Mouse (Mus musculus): ENCODE results near the gene Apeh. TPM values are rescaled to one million over a fixed set of nuclear protein-coding genes. Genes with fewer than 3 reads are reported as not detected.

The Apeh gene
- total and polyA plus RNA-seq, 3 experiments = 69.0 to 76.1 TPM; not detected in 1

DNA sequence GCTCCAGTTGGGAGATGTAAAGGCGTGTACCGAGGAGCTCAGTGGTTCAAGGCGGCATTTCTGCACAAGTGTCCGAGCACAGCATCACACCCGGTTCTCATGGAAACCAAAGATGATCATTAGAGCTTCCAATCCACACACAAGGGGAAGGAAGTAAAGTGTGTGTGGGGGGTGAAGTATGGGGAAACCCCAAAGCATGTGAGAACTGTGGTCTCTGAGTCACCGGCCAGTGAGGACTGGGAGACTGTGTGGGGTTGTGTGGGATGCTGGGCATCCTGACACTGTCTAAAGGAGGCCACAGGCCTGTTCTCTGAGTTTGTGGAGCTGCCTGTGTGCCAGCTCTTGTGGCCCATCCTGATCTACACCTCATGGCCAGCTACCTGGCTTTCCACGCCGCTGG is 26.3 kb upstream of the Apeh start:
- peaks cover 0 to 22% of the 10 kb centered on the region in 2 experiments; a peak in 3 of 4 replicates for H3K4me1 ChIP-seq (ENCODE audit: control insufficient read depth in 1 of 2, insufficient read depth in 2 of 2, low read length in 2 of 2)
- no peaks in the 10 kb centered on the region for H3K79me2 ChIP-seq (ENCODE audit: control insufficient read depth, insufficient read depth, low read length, poor library complexity)
- no peak overlapping the region for H3K4me3 ChIP-seq (ENCODE audit: control insufficient read depth in 1 of 2, insufficient read depth in 1 of 2, low read depth in 2 of 2, low read length in 2 of 2)
- H3K9ac ChIP-seq (ENCODE audit: control insufficient read depth, low read depth, low read length, poor library complexity, severe bottlenecking) = no peak overlapping the region; the same call in 1 of the 2 replicates
- peak; percentile 52 for DNase-seq (ENCODE audit: low read depth, low spot score)
- peaks cover 0 to 19% of the 10 kb centered on the region in 2 experiments; a peak in 2 of 4 replicates for H3K36me3 ChIP-seq (ENCODE audit: control insufficient read depth in 1 of 2, insufficient read depth in 2 of 2, low read length in 2 of 2)
- TF ChIP-seq MYB (IDR thresholded peaks at IDR 0.05; ENCODE audit: low read depth, low read length) = no peak
- TF ChIP-seq USF2 (IDR thresholded peaks at IDR 0.05; ENCODE audit: borderline replicate concordance in 1 of 2, insufficient read depth in 1 of 2, low read depth in 1 of 2, low read length in 2 of 2) = no peak
- TF ChIP-seq SMC3 (IDR thresholded peaks at IDR 0.05; ENCODE audit: low read depth, low read length) = no peak
- TF ChIP-seq ZNF384 (IDR thresholded peaks at IDR 0.05; ENCODE audit: low read depth, low read length) = no peak
- TF ChIP-seq TBP (IDR thresholded peaks at IDR 0.05; ENCODE audit: low read depth, low read length) = peak; percentile 88
- TF ChIP-seq RCOR1 (IDR thresholded peaks at IDR 0.05; ENCODE audit: low read depth, low read length) = no peak
- TF ChIP-seq MAX (IDR thresholded peaks at IDR 0.05; ENCODE audit: low read length) = 0 out of 2 replicates have a peak, but pooled peaks have one; percentile 16
- no peak for TF ChIP-seq MAFK (IDR thresholded peaks at IDR 0.05; ENCODE audit: borderline replicate concordance, low read depth, low read length)
- TF ChIP-seq KAT2A (conservative IDR thresholded peaks at IDR 0.05; ENCODE audit: low read depth, low read length) = no peak
- peak in 1 of 2 experiments; percentile 20; a peak in 1 of 4 replicates for TF ChIP-seq EP300 (IDR thresholded peaks at IDR 0.05; ENCODE audit: low read depth in 1 of 2, low read length in 2 of 2)
- TF ChIP-seq GATA1 (IDR thresholded peaks at IDR 0.05; ENCODE audit: low read depth, low read length) = no peak
- no peaks in the 10 kb centered on the region for H3K9me3 ChIP-seq (replicated peaks; ENCODE audit: insufficient read depth, low read length)
- no peaks in the 10 kb centered on the region for H3K27me3 ChIP-seq (ENCODE audit: control insufficient read depth in 1 of 2, insufficient read depth in 2 of 2, low read length in 2 of 2)
- H3K27ac ChIP-seq (ENCODE audit: control insufficient read depth, low read depth, low read length) = peak overlapping the region; percentile 52

DNA sequence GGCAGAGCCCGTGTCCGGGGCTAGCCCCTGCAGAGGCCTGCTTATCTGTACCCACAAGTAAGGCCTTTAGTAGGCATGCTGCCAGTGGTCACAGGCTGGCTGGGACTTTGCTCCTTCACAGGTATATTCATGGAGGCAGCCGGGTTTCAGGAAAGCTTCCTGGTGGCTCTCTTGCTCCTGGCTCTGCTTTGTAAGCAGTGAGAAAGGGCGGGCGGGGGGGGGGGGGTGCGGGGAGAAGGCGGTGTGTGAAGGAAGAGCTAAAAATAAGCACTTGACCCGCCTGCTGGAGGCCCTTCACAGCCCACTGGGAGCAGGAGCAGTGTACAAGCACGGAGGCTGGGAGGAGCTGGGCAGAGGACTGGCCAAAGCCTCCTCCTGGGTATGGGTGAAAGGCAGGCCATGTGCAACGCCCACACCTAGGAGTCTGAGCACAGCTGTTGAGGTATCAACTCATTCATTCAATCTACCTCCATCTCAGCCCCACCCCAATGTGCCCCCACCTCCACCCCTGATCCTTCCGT is 25.5 kb upstream of the Apeh start:
- H3K27me3 ChIP-seq (ENCODE audit: control insufficient read depth in 1 of 2, insufficient read depth in 2 of 2, low read length in 2 of 2) = no peaks in the 10 kb centered on the region
- peak overlapping the region; percentile 43 for H3K9ac ChIP-seq (ENCODE audit: control insufficient read depth, low read depth, low read length, poor library complexity, severe bottlenecking)
- peaks cover 0 to 19% of the 10 kb centered on the region in 2 experiments; a peak in 2 of 4 replicates for H3K36me3 ChIP-seq (ENCODE audit: control insufficient read depth in 1 of 2, insufficient read depth in 2 of 2, low read length in 2 of 2)
- H3K27ac ChIP-seq (ENCODE audit: control insufficient read depth, low read depth, low read length) = peak overlapping the region; percentile 36
- H3K9me3 ChIP-seq (replicated peaks; ENCODE audit: insufficient read depth, low read length) = no peaks in the 10 kb centered on the region
- H3K4me3 ChIP-seq (ENCODE audit: control insufficient read depth in 1 of 2, insufficient read depth in 1 of 2, low read depth in 2 of 2, low read length in 2 of 2) = no peak overlapping the region
- peaks cover 0 to 22% of the 10 kb centered on the region in 2 experiments; a peak in 3 of 4 replicates for H3K4me1 ChIP-seq (ENCODE audit: control insufficient read depth in 1 of 2, insufficient read depth in 2 of 2, low read length in 2 of 2)
- DNase-seq (ENCODE audit: low read depth, low spot score) = peak; percentile 63
- no peak for TF ChIP-seq MAX (IDR thresholded peaks at IDR 0.05; ENCODE audit: low read length)
- TF ChIP-seq KAT2A (conservative IDR thresholded peaks at IDR 0.05; ENCODE audit: low read depth, low read length) = no peak
- no peak for TF ChIP-seq RCOR1 (IDR thresholded peaks at IDR 0.05; ENCODE audit: low read depth, low read length)
- no peak for TF ChIP-seq ETS1 (IDR thresholded peaks at IDR 0.05; ENCODE audit: low read depth, low read length)
- TF ChIP-seq ELF1 (IDR thresholded peaks at IDR 0.05; ENCODE audit: low read depth, low read length) = no peak
- no peak for TF ChIP-seq MYB (IDR thresholded peaks at IDR 0.05; ENCODE audit: low read depth, low read length)
- no peak for TF ChIP-seq MAZ (IDR thresholded peaks at IDR 0.05; ENCODE audit: low read depth, low read length)
- no peak for TF ChIP-seq ZMIZ1 (IDR thresholded peaks at IDR 0.05; ENCODE audit: low read depth, low read length)
- TF ChIP-seq ZKSCAN1 (IDR thresholded peaks at IDR 0.05; ENCODE audit: low read depth, low read length) = no peak
- TF ChIP-seq MEF2A (IDR thresholded peaks at IDR 0.05; ENCODE audit: extremely low read depth, insufficient replicate concordance, low read depth, low read length, poor library complexity, severe bottlenecking) = no peak
- no peak for TF ChIP-seq EP300 (IDR thresholded peaks at IDR 0.05; ENCODE audit: low read depth in 1 of 2, low read length in 2 of 2)
- no peak for TF ChIP-seq ZC3H11A (IDR thresholded peaks at IDR 0.05; ENCODE audit: low read depth, low read length)
- TF ChIP-seq NRF1 (IDR thresholded peaks at IDR 0.05; ENCODE audit: insufficient read depth, low read depth, low read length, poor library complexity, severe bottlenecking) = no peak
- no peak for TF ChIP-seq SMC3 (IDR thresholded peaks at IDR 0.05; ENCODE audit: low read depth, low read length)
- no peak for TF ChIP-seq E2F4 (IDR thresholded peaks at IDR 0.05; ENCODE audit: borderline replicate concordance, low read depth, low read length)
- no peaks in the 10 kb centered on the region for H3K79me2 ChIP-seq (ENCODE audit: control insufficient read depth, insufficient read depth, low read length, poor library complexity)
